19 mouse cellular contexts compared by ENCODE assay signal in genomic region chr4:86710034-86710650, GRCm38 (mm10). TPM values are rescaled to one million over a fixed set of nuclear protein-coding genes. Genes with fewer than 3 reads are reported as not detected.
DNase-seq lines count a peak whose midpoint lies in the region; TF ChIP-seq lines count a peak whose summit lies in the region.
"Had no signal": no experiment of that assay in that cellular context is flagged by ENCODE, and none has a peak within 500 bp of the region (broad histone marks: within the 10 kb centered on the region; RNA-seq: fewer than 3 reads in every experiment).

No protein-coding gene starts in this region.

- H3K4me3 ChIP-seq in ES-Bruce4 (ENCODE audit: low read depth, low read length) = no peak overlapping the region
- H3K4me3 ChIP-seq: embryonic facial prominence, embryonic 13.5 days; hindbrain, embryonic 13.5 days; liver, embryonic 13.5 days; lung, embryonic 15.5 days; midbrain, embryonic 12.5 days had no signal

- H3K4me1 ChIP-seq in ES-Bruce4 (ENCODE audit: control insufficient read depth, insufficient read depth, low read length) = peaks cover 3% of the 10 kb centered on the region
- H3K4me1 ChIP-seq: hindbrain, embryonic 13.5 days; liver, embryonic 13.5 days; lung, embryonic 15.5 days; midbrain, embryonic 12.5 days had no signal

- H3K36me3 ChIP-seq in ES-Bruce4 (ENCODE audit: control insufficient read depth, insufficient read depth, low read length, poor library complexity, severe bottlenecking) = no peaks in the 10 kb centered on the region
- H3K36me3 ChIP-seq: embryonic facial prominence, embryonic 13.5 days; G1E; hindbrain, embryonic 13.5 days; liver, embryonic 13.5 days; lung, embryonic 15.5 days; midbrain, embryonic 12.5 days had no signal

- peak; percentile 25 for DNase-seq in adrenal gland, adult 2 months
- DNase-seq in adrenal gland, postnatal 4 days (ENCODE audit: low spot score in 2 of 2) = no peak
- DNase-seq in cerebellum, adult 11 months = peak; percentile 70
- DNase-seq in cerebellum, postnatal 10 days = peak; percentile 83 to 87
- DNase-seq in gastrocnemius, adult 18-20 months (ENCODE audit: low spot score) = no peak
- DNase-seq in gastrocnemius, postnatal 36 days = no peak
- no peak for DNase-seq in layer of hippocampus, adult 9-10 months (ENCODE audit: low spot score)
- DNase-seq: forebrain, postnatal 0 days; heart, postnatal 10 days; kidney, adult 8-10 months; liver, embryonic 13.5 days; lung, postnatal 4 days; thymus, postnatal 36 days had no signal

- TF ChIP-seq POLR2A in ES-Bruce4 (IDR thresholded peaks at IDR 0.05; ENCODE audit: insufficient read depth, low read length) = no peak

- no peak for TF ChIP-seq EP300 in ES-Bruce4 (IDR thresholded peaks at IDR 0.05; ENCODE audit: insufficient read depth, low read depth, low read length)

- H3K9me3 ChIP-seq in ES-Bruce4 (replicated peaks; ENCODE audit: control insufficient read depth, insufficient read depth, low read length, poor library complexity, severe bottlenecking) = no peaks in the 10 kb centered on the region
- H3K9me3 ChIP-seq: embryonic facial prominence, embryonic 13.5 days; G1E; hindbrain, embryonic 13.5 days; liver, embryonic 13.5 days; lung, embryonic 15.5 days; midbrain, embryonic 12.5 days had no signal

- TF ChIP-seq CTCF in ES-Bruce4 (IDR thresholded peaks at IDR 0.05; ENCODE audit: low read depth, low read length) = no peak

- H3K27me3 ChIP-seq in ES-Bruce4 (ENCODE audit: control insufficient read depth, insufficient read depth, low read length, poor library complexity, severe bottlenecking) = no peaks in the 10 kb centered on the region
- H3K27me3 ChIP-seq: embryonic facial prominence, embryonic 13.5 days; hindbrain, embryonic 13.5 days; liver, embryonic 13.5 days; lung, embryonic 15.5 days; midbrain, embryonic 12.5 days had no signal

- H3K9ac ChIP-seq in ES-Bruce4 (ENCODE audit: low read depth, poor library complexity, severe bottlenecking) = no peak overlapping the region
- H3K9ac ChIP-seq: embryonic facial prominence, embryonic 13.5 days; forebrain, postnatal 0 days; hindbrain, embryonic 13.5 days; liver, embryonic 13.5 days; lung, embryonic 15.5 days; midbrain, embryonic 12.5 days had no signal

- intact Hi-C loops in gastrocnemius, postnatal 36 days (cut with DNase I) = no loop called here

- peak overlapping the region; percentile 66 for H3K27ac ChIP-seq in ES-Bruce4 (ENCODE audit: insufficient read depth, low read length)
- H3K27ac ChIP-seq: embryonic facial prominence, embryonic 13.5 days; hindbrain, embryonic 13.5 days; liver, embryonic 13.5 days; lung, embryonic 15.5 days; midbrain, embryonic 12.5 days had no signal

RNA-seq across cellular contexts. Expression of gene Dennd4c, which starts 38.2 kb away (rescaled TPM):
- 10 to 100 TPM; 41.3 to 51.5 TPM for total RNA-seq in adrenal gland, adult 2 months (2021)
- polyA plus RNA-seq in adrenal gland, adult 2 months (2012; rRNA removed) = 3.7 and 4.8 TPM in 2 replicates
- 10 to 100 TPM; 44.4 to 46.0 TPM for total RNA-seq in adrenal gland, postnatal 4 days (2021)
- polyA plus RNA-seq in ES-Bruce4 (2011; ENCODE audit: insufficient read depth, insufficient read length, low read depth, missing spikeins) = 25.3 and 27.5 TPM in 2 replicates
- total RNA-seq in gastrocnemius, adult 18-20 months (2021) = 10 to 100 TPM; 29.1 to 29.2 TPM
- 10 to 100 TPM; 22.3 to 27.1 TPM for total RNA-seq in gastrocnemius, postnatal 36 days (2021)

RNA-seq across cellular contexts. Expression of gene Plin2, which starts 40.3 kb away (rescaled TPM):
- 100 to 1,000 TPM; 465 to 481 TPM for total RNA-seq in adrenal gland, adult 2 months (2021)
- 304 TPM in 2 replicates for polyA plus RNA-seq in adrenal gland, adult 2 months (2012; rRNA removed)
- total RNA-seq in adrenal gland, postnatal 4 days (2021) = 100 to 1,000 TPM; 209 to 264 TPM
- polyA plus RNA-seq in ES-Bruce4 (2011; ENCODE audit: insufficient read depth, insufficient read length, low read depth, missing spikeins) = 57.9 and 60.7 TPM in 2 replicates
- 10 to 100 TPM; 59.8 to 66.3 TPM for total RNA-seq in gastrocnemius, adult 18-20 months (2021)
- 10 to 100 TPM; 51.7 to 54.1 TPM for total RNA-seq in gastrocnemius, postnatal 36 days (2021)

Comparison
In these comparisons a context has a peak if more than half of its experiments do, and no peak if none do; other contexts are left out.
1. DNase-seq: peak in adrenal gland, adult 2 months (single experiment), cerebellum, adult 11 months (single experiment) and cerebellum, postnatal 10 days (2 of 2); none in adrenal gland, postnatal 4 days (0 of 2), gastrocnemius, adult 18-20 months (single experiment), gastrocnemius, postnatal 36 days (0 of 2) and layer of hippocampus, adult 9-10 months (single experiment).